Mouse (Mus musculus): Measurements from ENCODE around the gene Atf5.

- no peak for TF ChIP-seq CTCF (IDR thresholded peaks at IDR 0.05; ENCODE audit: low read depth)
- TF ChIP-seq EP300 (optimal IDR thresholded peaks at IDR 0.05) = no peak
Measured at GRCm38 (mm10) chr7:44790066-44790465, 26.4 kb downstream of the Atf5 start.

All from stomach, postnatal 0 days (tissue).